Mouse (Mus musculus) heart, postnatal 0 days (tissue): ENCODE measurements around the gene Uvrag.

Experiments used
- CTCF ChIP-seq: IDR thresholded peaks from 2 replicates; pipeline ENCODE4 v1.5.1; 2016; ENCODE audit warnings: antibody characterized with exemption, control low read depth, low read depth
- EP300 ChIP-seq: IDR thresholded peaks from 2 replicates; pipeline ENCODE4 v1.6.1; 2016; ENCODE audit warnings: antibody characterized with exemption, low read depth

GRCm38 (mm10) chr7:98899815-98900214 lies 241.1 kb downstream of the Uvrag start:
- no peak for TF ChIP-seq CTCF
- 0 out of 2 replicates have a peak, but pooled peaks have one; percentile 45 for TF ChIP-seq EP300
